Mouse (Mus musculus): Measurements from ENCODE around the gene Gli2. TPM values are rescaled to one million over a fixed set of nuclear protein-coding genes. Genes with fewer than 3 reads are reported as not detected.

Gene Gli2
- 0.16 TPM for polyA plus RNA-seq (2017; shearing (Covaris generic))

GRCm38 (mm10) chr1:119053402-119053841 lies at the start of gene Gli2:
Gene Gli2, minus strand, starts transcription at chr1:119053619.

Data from effector memory CD4-positive, alpha-beta T cell, adult 7 months (primary cell).